In genomic region chr15:12197361-12197760, GRCm38 (mm10) we compare ENCODE assay signal across 13 mouse cellular contexts. TPM values are rescaled to one million over a fixed set of nuclear protein-coding genes. Genes with fewer than 3 reads are reported as not detected.
DNase-seq lines count a peak whose midpoint lies in the region; ATAC-seq lines count a peak whose summit lies in the region.
"Had no signal": no experiment of that assay in that cellular context is flagged by ENCODE, and none has a peak within 500 bp of the region (broad histone marks: within the 10 kb centered on the region; RNA-seq: fewer than 3 reads in every experiment).

No protein-coding gene starts in this region.

- H3K4me2 ChIP-seq in heart, embryonic 12.5 days = 0 out of 2 replicates have a peak overlapping the region, but pooled peaks have one; percentile 55
- no peak overlapping the region for H3K4me2 ChIP-seq in midbrain, embryonic 14.5 days (ENCODE audit: low read length)
- H3K4me2 ChIP-seq in limb, embryonic 13.5 days (replicated peaks) = peak overlapping the region; percentile 38; the same call in 1 of the 2 replicates

- peaks cover 39% of the 10 kb centered on the region for H3K4me1 ChIP-seq in heart, embryonic 12.5 days (replicated peaks)
- peaks cover 12% of the 10 kb centered on the region; the same call in 1 of the 2 replicates for H3K4me1 ChIP-seq in midbrain, embryonic 10.5 days
- no peaks in the 10 kb centered on the region for H3K4me1 ChIP-seq in midbrain, embryonic 14.5 days (ENCODE audit: control insufficient read depth, insufficient read depth, low read length)
- H3K4me1 ChIP-seq in limb, embryonic 13.5 days = peaks cover 44% of the 10 kb centered on the region

- H3K9me3 ChIP-seq in heart, embryonic 12.5 days (replicated peaks) = no peaks in the 10 kb centered on the region
- no peaks in the 10 kb centered on the region for H3K9me3 ChIP-seq in midbrain, embryonic 10.5 days (replicated peaks)
- H3K9me3 ChIP-seq in midbrain, embryonic 14.5 days (ENCODE audit: control insufficient read depth, low read length) = no peaks in the 10 kb centered on the region
- H3K9me3 ChIP-seq in limb, embryonic 13.5 days = no peaks in the 10 kb centered on the region
- H3K9me3 ChIP-seq: embryonic facial prominence, embryonic 13.5 days; forebrain, embryonic 10.5 days; liver, embryonic 13.5 days had no signal

- no peaks in the 10 kb centered on the region for H3K36me3 ChIP-seq in heart, embryonic 12.5 days
- H3K36me3 ChIP-seq in midbrain, embryonic 10.5 days = 0 out of 2 replicates have a peak, but pooled peaks cover 4% of the 10 kb centered on the region
- 0 out of 2 replicates have a peak, but pooled peaks cover 5% of the 10 kb centered on the region for H3K36me3 ChIP-seq in midbrain, embryonic 14.5 days (ENCODE audit: control insufficient read depth, insufficient read depth, low read length)
- H3K36me3 ChIP-seq in limb, embryonic 13.5 days = no peaks in the 10 kb centered on the region
- H3K36me3 ChIP-seq: embryonic facial prominence, embryonic 13.5 days; forebrain, embryonic 10.5 days; liver, embryonic 13.5 days had no signal

- no peak for DNase-seq in heart, adult 9 months (ENCODE audit: low spot score in 2 of 2)
- DNase-seq in kidney, adult 18-20 months = peak; percentile 48
- no peak for DNase-seq in kidney, postnatal 4 days
- no peak for DNase-seq in midbrain, embryonic 10.5 days (ENCODE audit: low spot score)
- DNase-seq in midbrain, embryonic 14.5 days = no peak
- no peak for DNase-seq in cerebellum, adult 8-10 months
- DNase-seq: layer of hippocampus, adult 9-11 months had no signal

- no peak overlapping the region for H3K9ac ChIP-seq in heart, embryonic 12.5 days
- H3K9ac ChIP-seq in midbrain, embryonic 14.5 days (replicated peaks; ENCODE audit: low read length) = no peak overlapping the region
- no peak overlapping the region for H3K9ac ChIP-seq in limb, embryonic 13.5 days
- H3K9ac ChIP-seq: embryonic facial prominence, embryonic 13.5 days; liver, embryonic 13.5 days had no signal

- no peak overlapping the region for H3K4me3 ChIP-seq in heart, embryonic 12.5 days
- H3K4me3 ChIP-seq in midbrain, embryonic 10.5 days = no peak overlapping the region
- H3K4me3 ChIP-seq in midbrain, embryonic 14.5 days (replicated peaks; ENCODE audit: low read depth, low read length) = no peak overlapping the region
- no peak overlapping the region for H3K4me3 ChIP-seq in limb, embryonic 13.5 days
- H3K4me3 ChIP-seq: embryonic facial prominence, embryonic 13.5 days; liver, embryonic 13.5 days had no signal

- WGBS in heart, embryonic 12.5 days = 72% methylated on average over 6 of the region's 6 CpGs
- WGBS in midbrain, embryonic 10.5 days = 88% methylated on average over 6 of the region's 6 CpGs
- WGBS in midbrain, embryonic 14.5 days = 90% methylated on average over 6 of the region's 6 CpGs
- WGBS in limb, embryonic 13.5 days = 89% methylated on average over 6 of the region's 6 CpGs

- no peaks in the 10 kb centered on the region for H3K27me3 ChIP-seq in heart, embryonic 12.5 days (replicated peaks)
- no peaks in the 10 kb centered on the region for H3K27me3 ChIP-seq in midbrain, embryonic 10.5 days (ENCODE audit: low read depth, poor library complexity, severe bottlenecking)
- H3K27me3 ChIP-seq in midbrain, embryonic 14.5 days (ENCODE audit: control insufficient read depth, insufficient read depth, low read length) = no peaks in the 10 kb centered on the region
- no peaks in the 10 kb centered on the region for H3K27me3 ChIP-seq in limb, embryonic 13.5 days
- H3K27me3 ChIP-seq: embryonic facial prominence, embryonic 13.5 days; liver, embryonic 13.5 days had no signal

- no peak overlapping the region for H3K27ac ChIP-seq in heart, embryonic 12.5 days (ENCODE audit: poor library complexity, severe bottlenecking)
- peak overlapping the region; percentile 29 for H3K27ac ChIP-seq in midbrain, embryonic 10.5 days (replicated peaks)
- no peak overlapping the region for H3K27ac ChIP-seq in midbrain, embryonic 14.5 days (replicated peaks; ENCODE audit: low read depth, low read length)
- no peak overlapping the region for H3K27ac ChIP-seq in limb, embryonic 13.5 days
- H3K27ac ChIP-seq: embryonic facial prominence, embryonic 13.5 days; liver, embryonic 13.5 days; macrophage had no signal

- no peak for ATAC-seq in heart, embryonic 12.5 days (ENCODE audit: insufficient number of reproducible peaks, low FRiP score)
- ATAC-seq in midbrain, embryonic 14.5 days (ENCODE audit: low FRiP score, low TSS enrichment) = no peak
- no peak for ATAC-seq in limb, embryonic 13.5 days (ENCODE audit: low FRiP score, low read depth)

RNA-seq across cellular contexts. Expression of gene Mtmr12, which starts 7.5 kb away (rescaled TPM):
- 16.5 and 16.7 TPM in 2 replicates for polyA plus RNA-seq in heart, embryonic 12.5 days (2016; fragmentation: Nextera tagmentation; extraction: Ambion mirVana)
- 18.0 and 18.7 TPM in 2 replicates for polyA plus RNA-seq in midbrain, embryonic 10.5 days (2016; fragmentation: Nextera tagmentation; extraction: Ambion mirVana)
- 6.6 and 9.0 TPM in 2 replicates for polyA plus RNA-seq in midbrain, embryonic 14.5 days (2014; fragmentation: Nextera tagmentation; extraction: Ambion mirVana)
- 16.3 and 18.5 TPM in 2 replicates for polyA plus RNA-seq in limb, embryonic 13.5 days (2015; fragmentation: Nextera tagmentation; extraction: Ambion mirVana)
